Mouse (Mus musculus): ENCODE measurements around the gene Ehd1.

Ehd1 gene

DNA sequence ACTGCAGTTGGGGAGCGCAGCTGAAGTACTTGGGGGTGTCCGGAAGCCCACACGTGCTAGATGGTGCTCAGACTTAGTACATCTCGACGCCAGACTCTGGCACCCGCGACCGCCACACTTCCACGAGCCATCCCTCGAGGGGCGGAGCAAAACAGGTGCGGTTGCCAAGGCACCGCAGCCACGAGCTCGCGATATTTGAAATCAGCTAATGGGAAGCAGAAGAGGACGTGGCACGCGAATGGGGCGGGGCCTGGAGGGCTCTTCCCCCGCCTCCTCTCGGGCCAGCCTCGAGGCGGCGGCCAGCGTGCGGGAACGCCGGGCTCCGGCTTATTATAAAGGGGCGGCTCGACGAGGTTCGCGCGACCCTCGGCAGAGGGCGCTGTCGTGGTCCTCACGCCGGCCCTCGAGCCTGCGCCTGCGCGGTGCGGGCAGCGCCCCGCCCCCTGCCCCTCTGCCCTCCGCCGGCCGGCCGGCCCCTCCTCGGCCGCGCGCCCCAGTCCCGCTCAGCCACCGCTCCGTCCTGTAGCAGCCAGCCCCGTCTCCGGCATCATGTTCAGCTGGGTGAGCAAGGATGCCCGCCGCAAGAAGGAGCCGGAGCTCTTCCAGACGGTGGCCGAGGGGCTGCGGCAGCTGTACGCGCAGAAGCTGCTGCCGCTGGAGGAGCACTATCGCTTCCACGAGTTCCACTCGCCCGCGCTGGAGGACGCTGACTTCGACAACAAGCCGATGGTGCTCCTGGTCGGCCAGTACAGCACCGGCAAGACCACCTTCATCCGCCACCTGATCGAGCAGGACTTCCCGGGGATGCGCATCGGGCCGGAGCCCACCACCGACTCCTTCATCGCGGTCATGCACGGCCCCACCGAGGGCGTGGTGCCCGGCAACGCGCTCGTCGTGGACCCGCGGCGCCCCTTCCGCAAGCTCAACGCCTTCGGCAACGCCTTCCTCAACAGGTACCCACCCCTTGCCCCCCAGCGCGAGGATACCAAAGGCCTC, at the start of gene Ehd1:
Ehd1 (plus strand) TSS at position 300 of the 996 bp plus-strand sequence.
- peak; percentile 96 to 99 for DNase-seq

DNA sequence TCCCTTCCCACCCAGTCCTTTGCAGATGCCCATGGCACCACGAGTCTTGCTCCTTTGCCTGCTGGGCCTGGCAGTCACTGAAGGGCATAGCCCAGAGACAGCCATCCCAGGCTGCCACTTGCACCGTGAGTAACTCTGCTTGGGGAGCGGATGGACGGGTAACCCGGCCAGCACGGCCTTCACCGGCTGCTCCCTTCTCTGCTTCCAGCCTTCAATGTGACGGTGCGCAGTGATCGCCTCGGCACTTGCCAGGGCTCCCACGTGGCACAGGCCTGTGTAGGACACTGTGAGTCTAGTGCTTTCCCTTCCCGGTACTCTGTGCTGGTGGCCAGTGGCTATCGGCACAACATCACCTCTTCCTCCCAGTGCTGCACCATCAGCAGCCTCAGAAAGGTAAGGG, 49.8 kb upstream of the Ehd1 start:
- no peak for DNase-seq

- DNase-seq = no peak
Observed at GRCm38 (mm10) chr19:6227864-6228263, 48.7 kb upstream of the Ehd1 start.

DNA sequence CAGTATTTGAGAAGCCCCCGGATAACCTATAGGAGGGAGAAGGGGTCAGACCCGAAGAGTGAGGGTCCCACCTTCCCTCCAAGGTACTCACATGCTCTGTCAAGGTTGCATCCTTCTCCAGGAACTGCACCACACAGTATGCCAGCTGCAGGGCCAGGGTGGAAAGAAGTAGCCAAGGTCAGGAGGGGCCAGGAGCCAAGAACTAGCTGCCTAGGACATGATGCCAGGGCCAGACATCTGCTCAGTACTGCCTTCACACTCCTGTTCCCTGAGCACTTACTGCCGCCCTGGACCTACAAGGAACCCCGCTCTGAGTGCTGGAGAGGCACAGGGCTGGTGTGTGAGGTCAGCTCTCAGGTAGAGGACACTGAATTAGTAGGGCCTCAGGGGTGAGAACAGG, 46.1 kb upstream of the Ehd1 start:
- peak; percentile 49 to 63 for DNase-seq

- no peak for DNase-seq
Observed at GRCm38 (mm10) chr19:6231036-6231435, 45.5 kb upstream of the Ehd1 start.

- no peak for DNase-seq
Observed at GRCm38 (mm10) chr19:6233647-6234046, 42.9 kb upstream of the Ehd1 start.

DNA sequence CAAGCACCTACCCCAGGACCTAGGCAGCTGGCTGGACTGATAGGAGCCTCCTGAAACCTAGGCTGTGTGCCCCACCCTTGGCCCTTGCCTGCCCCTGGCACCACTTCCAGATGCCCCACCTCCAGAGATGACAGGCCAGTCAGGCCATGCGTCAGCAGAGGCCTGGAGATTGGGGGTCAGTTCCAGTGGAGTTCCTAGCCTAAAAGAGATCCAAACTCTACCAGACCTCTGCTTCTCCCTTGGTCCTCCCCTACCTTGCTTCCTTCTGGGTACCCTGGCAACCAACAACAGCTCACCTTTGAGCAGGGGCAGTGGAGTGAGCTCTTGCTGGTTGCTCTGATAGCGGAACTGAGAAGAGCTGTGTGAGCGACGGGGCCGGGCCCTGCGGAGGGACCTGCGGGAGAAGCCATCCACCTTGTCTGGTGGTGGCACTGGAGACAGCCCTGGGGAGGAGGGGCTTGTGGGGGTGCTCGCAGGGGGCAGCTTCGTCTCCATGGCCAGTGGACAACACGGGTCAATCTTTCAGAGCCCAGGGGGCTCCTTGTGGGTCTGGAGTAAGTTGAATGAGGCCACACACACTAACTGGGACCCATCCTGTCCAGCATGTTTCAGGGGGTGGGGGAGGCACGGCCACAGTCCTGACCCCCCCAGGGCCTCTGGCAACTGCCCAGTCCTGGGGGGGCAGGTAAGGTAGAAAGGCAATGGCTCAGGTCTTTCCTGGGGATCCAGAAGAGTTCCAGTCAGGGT, 42.0 kb upstream of the Ehd1 start:
- peak; percentile 46 to 54 for DNase-seq

GRCm38 (mm10) chr19:6235084-6236052, 41.2 kb upstream of the Ehd1 start, which contains the start of gene Ppp2r5b:
Gene Ppp2r5b, minus strand, starts transcription at chr19:6235872.
- peak; percentile 96 for DNase-seq

GRCm38 (mm10) chr19:6236053-6236441, 40.5 kb upstream of the Ehd1 start:
- DNase-seq = peak; percentile 94 to 95

DNA sequence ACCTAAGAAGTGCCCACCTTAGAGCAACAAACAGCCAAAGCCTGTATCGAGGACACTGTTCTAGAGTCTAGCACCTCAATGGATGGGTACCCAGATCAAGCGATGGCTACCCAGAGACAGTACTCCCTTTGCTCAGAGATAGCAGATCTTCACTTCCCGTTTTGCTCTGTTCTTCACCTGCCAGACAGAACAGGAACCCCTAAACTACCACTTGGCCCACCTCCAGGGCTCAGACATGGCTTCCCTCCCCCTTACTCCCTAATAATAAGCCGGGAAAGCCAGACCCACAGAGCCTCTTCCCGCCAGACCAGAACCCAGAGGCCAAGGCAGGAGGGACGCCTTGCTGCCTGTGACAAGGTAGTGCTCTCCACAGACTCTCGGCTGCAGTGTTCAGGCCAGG, 39.7 kb upstream of the Ehd1 start:
- peak in 1 of 2 experiments; percentile 44 for DNase-seq

- DNase-seq = no peak
Observed at GRCm38 (mm10) chr19:6238740-6239139, 37.8 kb upstream of the Ehd1 start.

DNA sequence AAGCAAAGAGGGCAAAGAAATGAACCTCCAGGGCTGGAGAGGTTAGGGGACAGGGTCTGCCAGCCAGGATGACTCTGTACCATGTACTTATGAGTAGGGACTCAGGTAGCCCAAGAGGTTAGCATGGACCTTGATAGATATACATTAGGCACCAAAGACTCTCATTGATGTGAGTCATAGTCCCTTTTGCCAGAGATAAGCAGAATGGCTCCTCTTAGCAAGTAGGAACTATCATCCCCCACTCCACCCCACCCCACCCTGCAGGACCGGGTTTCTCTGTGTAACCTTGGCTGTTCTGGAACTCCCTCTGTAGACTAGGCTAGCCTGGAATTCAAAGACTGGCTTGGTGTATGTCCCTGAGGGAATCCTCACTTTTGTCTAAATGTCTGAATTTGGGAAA, 36.4 kb upstream of the Ehd1 start:
- DNase-seq = no peak

DNA sequence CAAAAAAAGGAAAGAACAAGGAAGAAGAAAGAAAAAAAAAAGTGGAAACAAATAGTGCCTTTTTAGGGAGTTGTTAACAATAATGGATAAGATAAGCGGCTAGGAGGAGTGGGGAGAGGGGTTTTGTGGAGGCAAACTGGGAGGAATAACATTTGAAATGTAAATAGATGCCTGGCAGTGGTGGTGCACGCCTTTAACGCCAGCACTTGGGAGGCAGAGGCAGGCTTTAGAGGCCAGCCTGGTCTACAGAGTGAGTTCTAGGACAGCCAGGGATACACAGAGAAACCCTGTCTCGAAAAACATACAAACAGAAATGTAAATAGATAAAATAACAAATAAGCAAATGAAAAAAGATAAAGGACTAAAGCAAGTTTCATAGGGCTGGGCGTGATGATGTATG, 35.8 kb upstream of the Ehd1 start:
- no peak for DNase-seq

DNA sequence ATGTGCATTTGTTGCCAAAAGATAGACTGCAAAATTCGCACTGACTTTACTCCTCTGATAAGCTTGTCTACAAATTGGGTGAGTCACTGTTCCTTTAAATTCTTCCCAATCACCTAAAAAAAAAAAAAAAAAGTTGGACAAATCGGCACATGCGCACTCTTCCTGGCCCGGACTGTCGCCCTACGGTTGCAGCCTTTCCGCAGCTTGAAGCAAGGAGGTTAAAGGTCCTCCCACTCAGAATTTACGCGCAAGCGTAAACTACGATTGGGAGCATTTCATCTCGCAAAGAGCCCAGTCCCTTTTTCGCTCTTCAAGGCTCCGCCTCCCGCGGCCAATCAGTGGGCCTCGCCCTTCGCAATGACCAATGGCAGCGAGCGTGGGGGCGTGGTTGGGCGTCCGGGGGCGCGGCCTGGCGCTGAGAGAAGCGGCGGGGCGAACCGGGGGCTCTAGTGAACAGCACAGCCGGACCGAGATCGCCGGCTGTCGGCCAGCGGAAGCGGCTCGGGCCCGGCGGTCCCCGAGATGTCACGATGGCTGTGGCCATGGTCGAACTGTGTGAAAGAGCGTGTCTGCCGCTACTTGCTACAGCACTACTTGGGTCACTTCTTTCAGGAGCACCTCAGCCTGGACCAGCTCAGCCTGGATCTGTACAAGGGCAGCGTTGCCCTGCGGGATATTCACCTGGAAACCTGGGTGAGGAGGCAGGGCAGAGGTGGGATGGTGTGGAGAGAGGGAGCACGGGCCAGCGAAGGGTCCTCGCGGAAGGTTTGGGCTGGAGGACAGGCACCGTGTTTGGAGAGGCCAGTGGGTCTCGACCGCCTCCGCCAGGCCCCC, 35.0 kb upstream of the Ehd1 start, which contains the start of gene Atg2a:
Atg2a (plus strand) TSS at position 395 of the 834 bp plus-strand sequence.
- DNase-seq = peak; percentile 98 to 99

DNA sequence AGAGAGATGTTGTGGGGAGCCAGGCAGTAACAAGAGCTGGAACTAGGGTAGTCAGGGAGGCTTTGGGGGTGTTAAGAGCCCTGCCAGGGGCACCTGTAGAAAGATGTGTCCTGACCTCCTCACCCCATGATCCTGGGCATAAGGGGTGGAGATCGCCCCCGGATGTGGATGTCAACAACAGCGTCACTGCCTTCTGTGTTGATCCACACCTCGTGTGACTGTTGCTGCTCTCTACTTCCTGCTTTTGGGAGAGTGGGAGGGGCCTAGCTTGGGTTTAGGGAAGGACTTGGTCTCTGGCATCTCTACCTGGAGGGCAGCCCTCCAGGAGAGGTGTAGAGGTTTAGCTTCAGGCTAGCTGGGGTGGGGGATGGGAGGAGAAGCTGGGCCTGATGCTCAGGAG, 34.2 kb upstream of the Ehd1 start:
- DNase-seq = peak; percentile 44 to 53

GRCm38 (mm10) chr19:6243226-6243625, 33.3 kb upstream of the Ehd1 start:
- no peak for DNase-seq

DNA sequence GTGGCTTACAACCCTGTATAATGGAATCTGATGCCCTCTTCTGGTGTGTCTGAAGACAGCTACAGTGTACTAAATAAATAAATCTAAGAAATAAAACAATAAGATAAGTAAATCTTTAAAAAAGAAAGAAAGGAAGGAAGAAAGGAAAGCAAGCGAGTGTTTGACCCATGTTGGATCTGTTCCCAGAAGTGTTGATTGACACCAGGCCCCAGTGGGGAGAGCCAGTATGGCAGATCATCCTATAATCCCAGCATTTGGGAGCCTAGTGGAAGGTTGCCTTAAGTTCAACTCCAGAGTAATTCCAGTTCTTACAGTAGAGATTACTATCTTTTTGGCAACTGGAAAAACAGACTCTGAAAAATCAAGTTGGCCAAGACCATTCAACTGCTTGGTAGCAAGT, 30.7 kb upstream of the Ehd1 start:
- DNase-seq = no peak

- no peak for DNase-seq
Observed at GRCm38 (mm10) chr19:6247526-6248300, 28.8 kb upstream of the Ehd1 start.

GRCm38 (mm10) chr19:6253021-6253420, 23.5 kb upstream of the Ehd1 start:
- no peak for DNase-seq

- peak; percentile 45 to 54 for DNase-seq
Observed at GRCm38 (mm10) chr19:6260428-6260827, 16.1 kb upstream of the Ehd1 start.

GRCm38 (mm10) chr19:6260946-6261345, 15.6 kb upstream of the Ehd1 start:
- DNase-seq = peak; percentile 16 to 29
